Mouse (Mus musculus) layer of hippocampus, adult 2 months (tissue): ENCODE results near the gene Dock7. TPM values are rescaled to one million over a fixed set of nuclear protein-coding genes. Genes with fewer than 3 reads are reported as not detected.
A peak's percentile ranks its signal among the peaks of the same experiment; 100 is the strongest.

Source experiments
- DNase-seq, 2 experiments: peaks; one replicate each; pipeline ENCODE4 v3.0.0; 2022; ENCODE audit warnings: low spot score in 2 of 2
- H3K27ac ChIP-seq: fragments of 200-600 bp; 2 replicates; pipeline ENCODE4 v1.8.1; 2022
- H3K4me3 ChIP-seq: fragments of 200-600 bp; 2 replicates; pipeline ENCODE4 v1.8.1; 2022; ENCODE audit warnings: mild to moderate bottlenecking
- CTCF ChIP-seq: fragments of 200-600 bp; conservative IDR thresholded peaks from 2 replicates; pipeline ENCODE4 v1.8.1; 2022; ENCODE audit warnings: antibody characterized with exemption, mild to moderate bottlenecking, moderate library complexity
- total RNA-seq, 2 experiments: library from RNA; stranded (reverse); gene quantifications; 2 replicates each; pipeline ENCODE4 v1.2.3; 2021

The Dock7 gene
- total RNA-seq, 2 experiments from 2014 or later: 31.2 to 39.7 TPM

GRCm38 (mm10) chr4:98910246-98910645 lies 210.5 kb downstream of the Dock7 start:
- Histone ChIP-seq H3K27ac (no peak overlapping the region), H3K4me3 (no peak overlapping the region)
- DNase-seq: no peak
- no peak for TF ChIP-seq CTCF

GRCm38 (mm10) chr4:98887148-98887547 lies 233.6 kb downstream of the Dock7 start:
- Histone ChIP-seq H3K4me3 (no peak overlapping the region), H3K27ac (no peak overlapping the region)
- peak; percentile 50 to 74 for DNase-seq
- TF ChIP-seq CTCF: peak; percentile 88

Other genes starting within 250 kb of the Dock7 start
- gene Usp1, start 197.1 kb downstream of the Dock7 start, total RNA-seq: 10 to 100 TPM; 26.3 to 26.6 TPM
- gene Angptl3, start 90.0 kb downstream of the Dock7 start, total RNA-seq: not detected
- gene Atg4c, start 73.0 kb upstream of the Dock7 start, total RNA-seq: 10 to 100 TPM; 37.7 to 39.7 TPM
- under 1 TPM; 0.61 to 0.82 TPM for gene Gm12689, start 175.0 kb upstream of the Dock7 start, total RNA-seq